Mouse (Mus musculus) telencephalon, adult 2 months (tissue): ENCODE measurements around the gene Armc2.
"Not testable (repeated sequence)": the region's sequence is repeated elsewhere in the genome, so short reads cannot be mapped to it uniquely, and the experiment has no call there.

ENCODE experiments used
- DNase-seq: peaks from one replicate; pipeline ENCODE4 v3.0.0-alpha.2; 2011; ENCODE audit warnings: low read depth, low spot score

Gene Armc2

GRCm38 (mm10) chr10:41967915-41968635, 50.2 kb downstream of the Armc2 start:
- DNase-seq = no peak

DNA sequence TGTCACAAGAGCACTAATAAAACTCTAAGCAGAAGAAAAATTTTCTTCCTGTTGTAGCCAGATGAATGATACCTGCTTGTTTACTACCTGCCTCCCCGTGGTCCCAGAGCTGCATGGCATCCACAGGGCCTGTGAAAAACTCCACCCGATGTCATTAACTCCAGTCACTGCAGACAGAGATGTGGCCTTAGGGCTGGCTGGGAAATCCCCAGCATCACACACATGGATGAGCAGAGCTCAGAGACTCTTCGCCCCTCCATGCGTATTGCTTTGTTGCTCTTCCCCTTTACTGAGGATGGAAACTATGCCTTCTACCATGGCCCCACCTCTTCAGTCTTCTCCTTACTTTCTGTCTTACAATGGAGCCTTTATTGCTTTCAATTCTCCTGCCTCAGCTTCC, 55.5 kb downstream of the Armc2 start:
- no peak for DNase-seq

GRCm38 (mm10) chr10:41959808-41960207, 58.4 kb downstream of the Armc2 start:
- DNase-seq = no peak

GRCm38 (mm10) chr10:41958677-41959274, 59.5 kb downstream of the Armc2 start:
- DNase-seq = no peak

GRCm38 (mm10) chr10:41957421-41958225, 60.6 kb downstream of the Armc2 start:
- DNase-seq = no peak

DNA sequence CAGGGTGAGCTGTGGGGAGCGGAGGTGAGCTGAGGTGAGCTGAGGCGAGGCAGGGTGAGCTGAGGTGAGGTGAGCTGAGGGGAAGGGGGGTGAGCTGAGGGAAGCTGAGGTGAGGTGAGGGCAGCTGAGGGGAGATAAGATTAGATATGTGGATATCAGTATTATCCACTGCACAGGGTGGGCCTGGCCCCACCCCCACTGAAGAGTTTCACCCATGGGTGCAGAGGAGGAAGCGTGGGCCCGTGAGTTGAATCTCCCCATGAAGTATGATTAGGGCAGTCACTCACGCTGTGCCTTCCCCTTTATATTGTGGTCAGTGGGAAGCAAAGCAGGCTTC, 64.7 kb downstream of the Armc2 start:
- no peak for DNase-seq

- no peak for DNase-seq
These were observed 65.3 kb downstream of the Armc2 start for GRCm38 (mm10) chr10:41952850-41953527.

DNA sequence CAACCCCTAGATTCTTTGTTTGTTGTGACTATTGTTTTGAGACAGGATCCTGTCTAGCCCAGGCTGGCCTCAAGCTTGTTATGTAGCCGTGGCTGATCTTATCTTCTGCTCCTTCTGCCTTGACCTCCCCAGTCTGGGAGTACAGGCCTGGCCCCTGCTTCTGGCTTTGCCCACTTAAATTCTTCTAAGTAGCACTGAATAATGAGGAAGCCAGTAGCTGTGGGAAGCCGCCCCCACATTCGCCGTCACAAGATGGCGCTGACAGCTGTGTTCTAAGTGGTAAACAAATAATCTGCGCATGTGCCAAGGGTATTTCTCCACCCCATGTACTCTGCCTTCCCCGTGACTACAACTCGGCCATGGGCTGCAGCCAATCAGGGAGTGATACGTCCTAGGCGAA, 65.9 kb downstream of the Armc2 start:
- DNase-seq = not testable (repeated sequence)

DNA sequence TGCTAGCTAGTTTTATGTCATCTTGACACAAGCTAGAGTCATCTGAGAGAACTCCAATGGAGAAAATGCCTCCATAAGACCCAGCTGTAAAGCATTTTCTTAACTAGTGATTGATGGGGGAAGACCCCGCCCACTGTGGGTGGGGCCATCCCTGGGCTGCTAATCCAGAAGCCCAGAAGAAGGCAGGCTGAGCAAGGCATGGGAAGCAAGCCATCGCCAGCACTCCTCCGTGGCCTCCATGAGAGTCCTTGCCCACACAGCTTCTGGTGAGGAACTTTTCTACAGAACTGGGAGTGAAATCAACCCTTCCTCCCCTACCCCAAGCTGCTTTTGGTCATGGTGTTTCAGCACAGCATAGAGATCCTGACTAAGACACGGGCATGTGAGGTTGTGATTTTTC, 79.2 kb downstream of the Armc2 start:
- DNase-seq = peak; percentile 56

DNA sequence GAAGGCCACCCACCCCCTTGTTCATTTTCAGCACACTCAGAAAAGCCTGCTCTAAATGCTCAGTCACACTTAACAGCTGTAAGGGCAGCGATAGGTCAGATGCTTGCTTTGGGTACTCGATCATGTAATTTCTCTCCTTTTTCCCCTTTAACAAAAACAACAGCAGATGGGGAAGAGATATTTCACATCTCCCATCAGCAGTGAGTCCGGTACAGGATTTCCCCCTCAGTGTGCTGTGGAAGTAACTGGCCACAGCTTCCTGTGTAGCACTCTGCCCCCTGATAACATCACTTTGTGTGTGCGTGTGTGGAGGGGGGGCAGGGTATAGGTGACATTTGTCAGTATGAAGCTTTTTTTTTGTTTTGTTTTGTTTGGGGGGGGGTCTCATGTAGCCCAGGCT, 81.1 kb downstream of the Armc2 start:
- DNase-seq = no peak

- no peak for DNase-seq
These were observed 82.1 kb downstream of the Armc2 start for GRCm38 (mm10) chr10:41936100-41936499.

DNA sequence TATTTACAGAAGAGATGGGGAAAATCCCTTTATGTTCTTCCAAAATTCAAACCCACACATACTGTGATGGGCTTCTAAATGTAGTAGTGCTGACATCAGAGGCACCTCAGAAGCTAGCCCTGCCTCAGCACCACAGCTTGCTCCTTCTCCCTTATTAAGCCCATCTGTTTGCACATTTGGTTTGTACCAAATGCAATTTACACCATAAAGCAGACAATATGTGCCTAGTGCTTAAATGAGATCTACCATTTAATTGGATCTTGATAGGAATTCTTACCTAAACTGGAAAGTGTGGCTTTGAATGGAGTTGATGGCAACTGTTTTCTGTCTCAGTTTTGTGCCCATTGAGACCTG, 82.8 kb downstream of the Armc2 start:
- peak; percentile 93 for DNase-seq

GRCm38 (mm10) chr10:41934633-41935475, 83.4 kb downstream of the Armc2 start:
- DNase-seq = peak; percentile 61

- no peak for DNase-seq
These were observed 84.7 kb downstream of the Armc2 start for GRCm38 (mm10) chr10:41933536-41933935.

DNA sequence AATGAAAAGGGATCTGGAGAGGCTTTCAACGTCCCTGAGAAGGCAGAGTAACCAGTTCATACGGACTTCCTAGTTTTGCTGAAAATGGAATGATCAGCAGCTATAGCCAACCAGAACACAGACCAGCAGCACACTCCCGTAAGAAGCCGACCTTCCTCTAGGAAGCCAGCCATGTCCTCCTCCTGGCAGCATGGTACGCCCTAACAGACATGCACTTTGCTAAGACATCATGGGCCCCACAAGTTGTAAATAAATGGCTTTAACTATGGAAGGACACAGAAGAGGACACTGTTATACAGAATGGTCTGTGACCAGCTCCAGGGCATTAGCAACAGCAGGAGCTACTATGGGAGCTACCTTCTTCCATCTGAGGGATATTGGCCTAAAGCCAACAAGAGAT, 85.3 kb downstream of the Armc2 start:
- no peak for DNase-seq

DNA sequence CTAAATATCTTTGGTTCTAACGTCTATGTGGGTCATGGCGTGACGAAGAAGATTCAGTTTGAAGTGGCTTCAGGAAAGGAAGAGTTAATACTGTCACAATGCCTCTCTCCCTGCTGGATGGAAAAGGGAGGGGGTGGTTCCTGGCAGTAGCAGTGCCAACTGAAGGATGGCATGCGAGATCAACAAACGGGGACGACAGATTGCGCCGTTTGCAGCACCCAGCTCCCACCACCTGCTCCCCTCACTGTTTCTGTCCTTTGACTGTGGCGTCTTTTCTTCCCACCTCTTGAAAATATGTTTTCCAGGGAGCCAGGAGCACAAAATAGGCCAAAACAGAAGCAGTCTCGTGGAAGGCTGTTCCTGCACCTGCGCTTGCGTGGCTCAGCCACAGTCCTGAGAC, 86.3 kb downstream of the Armc2 start:
- peak; percentile 91 for DNase-seq

DNA sequence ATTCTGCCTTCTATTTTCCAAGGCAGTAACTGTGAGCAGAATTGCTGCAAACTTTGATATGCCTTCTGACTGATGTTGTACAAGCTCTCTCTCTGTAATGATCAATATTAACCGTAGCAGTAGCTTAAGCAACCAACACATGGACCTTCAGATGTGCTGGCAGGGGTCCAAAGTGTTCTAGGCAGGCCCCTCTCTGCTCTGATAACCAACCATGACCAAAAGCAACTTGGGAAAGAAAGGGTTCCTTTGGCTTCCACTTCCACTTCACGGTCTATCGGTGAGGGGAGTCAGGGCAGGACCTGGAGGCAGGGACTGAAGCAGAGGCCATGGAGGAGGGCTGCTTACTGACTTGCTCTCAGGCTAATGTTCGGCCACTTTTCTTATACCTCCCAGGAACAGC, 87.3 kb downstream of the Armc2 start:
- no peak for DNase-seq

- no peak for DNase-seq
These were observed 91.5 kb downstream of the Armc2 start for GRCm38 (mm10) chr10:41926726-41927125.

- DNase-seq = no peak
These were observed 105.8 kb downstream of the Armc2 start for GRCm38 (mm10) chr10:41912290-41912994.

- no peak for DNase-seq
These were observed 109.3 kb downstream of the Armc2 start for GRCm38 (mm10) chr10:41908899-41909298.

DNA sequence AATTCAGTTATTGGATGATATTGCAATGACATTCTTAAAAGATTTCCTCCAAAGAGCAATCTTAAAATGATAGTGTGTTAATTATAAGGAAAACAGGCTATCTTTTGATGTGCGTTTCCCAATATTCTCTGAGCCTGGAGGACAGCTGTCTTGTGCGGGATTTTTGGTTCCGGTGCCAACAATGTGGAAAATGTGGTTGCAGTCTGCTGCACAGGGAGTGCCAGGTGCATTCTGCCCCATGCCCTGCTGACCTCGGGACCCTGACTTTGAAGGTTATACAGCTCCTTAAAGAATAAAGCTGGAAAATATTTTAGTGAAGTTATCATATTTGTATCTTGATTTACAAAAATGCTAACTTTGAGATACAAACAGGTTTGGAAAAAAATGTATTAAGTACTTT, 110.3 kb downstream of the Armc2 start:
- DNase-seq = no peak
